Comparison of ENCODE assay signal across 9 mouse cellular contexts in the genomic region with DNA sequence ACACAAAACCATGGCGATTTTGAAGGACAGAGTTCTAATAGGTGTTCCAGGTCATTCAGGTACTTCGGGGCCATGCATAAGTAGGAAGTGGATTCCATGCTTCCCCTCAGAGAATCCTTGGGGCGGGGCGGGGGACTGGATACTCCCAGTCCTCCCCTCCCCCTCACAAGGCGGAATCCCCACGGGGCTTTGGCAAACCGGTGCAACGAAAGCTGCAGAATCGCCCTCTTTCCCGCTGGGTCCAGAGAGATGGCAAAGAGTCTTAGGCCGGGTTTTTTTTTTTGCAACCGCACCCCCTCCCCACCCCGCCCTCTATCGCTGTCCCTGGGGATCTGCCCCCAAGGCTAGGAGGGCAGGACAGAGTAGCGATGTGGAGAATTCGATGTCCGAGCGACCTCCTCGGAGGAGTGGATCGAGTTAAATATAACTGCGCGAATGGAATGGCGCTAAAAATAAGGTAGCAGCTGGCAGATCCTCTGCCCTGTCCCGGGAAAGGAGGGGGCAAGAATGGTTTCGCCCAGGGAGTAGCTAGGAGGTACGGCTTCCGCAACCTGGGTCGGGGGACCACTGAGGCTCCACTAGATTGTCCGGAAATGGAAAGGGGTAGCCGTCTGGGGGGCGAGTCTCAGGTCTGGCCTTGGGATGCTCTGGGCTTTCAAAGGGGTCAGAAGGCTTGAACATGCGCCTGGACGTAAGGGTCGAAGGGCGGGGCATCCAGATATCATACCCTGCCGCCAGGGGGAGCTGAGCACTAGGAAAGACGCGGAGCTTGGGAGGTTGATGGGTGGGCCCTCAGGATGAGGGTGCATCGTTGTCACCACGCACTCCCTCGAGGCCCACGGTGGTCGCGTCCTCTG. TPM values are rescaled to one million over a fixed set of nuclear protein-coding genes. Genes with fewer than 3 reads are reported as not detected.
A peak's percentile ranks its signal among the peaks of the same experiment; 100 is the strongest.
DNase-seq lines count a peak whose midpoint lies in the region; ATAC-seq and TF ChIP-seq lines count a peak whose summit lies in the region.
"Had no signal": no experiment of that assay in that cellular context is flagged by ENCODE, and none has a peak within 500 bp of the region (broad histone marks: within the 10 kb centered on the region; RNA-seq: fewer than 3 reads in every experiment).

No protein-coding gene starts in this region.

- TF ChIP-seq CTCF in gastrocnemius, adult 2 months (IDR thresholded peaks at IDR 0.05): peak; percentile 55
- TF ChIP-seq CTCF in ES-Bruce4 (IDR thresholded peaks at IDR 0.05; ENCODE audit: low read depth, low read length): peak; percentile 53

- H3K27me3 ChIP-seq in ES-Bruce4 (ENCODE audit: control insufficient read depth, insufficient read depth, low read length, poor library complexity, severe bottlenecking): peaks cover 20% of the 10 kb centered on the region
- H3K27me3 ChIP-seq in embryonic facial prominence, embryonic 14.5 days (replicated peaks; ENCODE audit: control insufficient read depth, insufficient read depth, low read length): peaks cover 85% of the 10 kb centered on the region
- peaks cover 79% of the 10 kb centered on the region for H3K27me3 ChIP-seq in intestine, embryonic 16.5 days (replicated peaks; ENCODE audit: control insufficient read depth, insufficient read depth, low read length)
- peaks cover 48% of the 10 kb centered on the region for H3K27me3 ChIP-seq in neural tube, embryonic 14.5 days (ENCODE audit: control insufficient read depth, insufficient read depth, low read length)

- peak overlapping the region; percentile 59 for H3K4me3 ChIP-seq in gastrocnemius, adult 2 months
- H3K4me3 ChIP-seq in ES-Bruce4 (ENCODE audit: low read depth, low read length): peak overlapping the region; percentile 61
- peak overlapping the region; percentile 23; the same call in 1 of the 2 replicates for H3K4me3 ChIP-seq in embryonic facial prominence, embryonic 14.5 days (ENCODE audit: low read depth, low read length)
- no peak overlapping the region for H3K4me3 ChIP-seq in intestine, embryonic 16.5 days (ENCODE audit: low read length)
- no peak overlapping the region for H3K4me3 ChIP-seq in neural tube, embryonic 14.5 days (ENCODE audit: low read depth, low read length)

- WGBS in embryonic facial prominence, embryonic 14.5 days: 2% methylated on average over 39 of the region's 44 CpGs
- 3% methylated on average over 44 of the region's 44 CpGs for WGBS in intestine, embryonic 16.5 days
- 3% methylated on average over 44 of the region's 44 CpGs for WGBS in neural tube, embryonic 14.5 days

- peak overlapping the region; percentile 57 for H3K9ac ChIP-seq in ES-Bruce4 (ENCODE audit: low read depth, poor library complexity, severe bottlenecking)
- no peak overlapping the region for H3K9ac ChIP-seq in embryonic facial prominence, embryonic 14.5 days (ENCODE audit: low read depth, low read length)
- no peak overlapping the region for H3K9ac ChIP-seq in intestine, embryonic 16.5 days (ENCODE audit: low read depth, low read length)
- H3K9ac ChIP-seq in neural tube, embryonic 14.5 days (replicated peaks; ENCODE audit: low read depth, low read length): no peak overlapping the region

- peak; percentile 57 for TF ChIP-seq EP300 in ES-Bruce4 (IDR thresholded peaks at IDR 0.05; ENCODE audit: insufficient read depth, low read depth, low read length)

- ATAC-seq in embryonic facial prominence, embryonic 14.5 days (ENCODE audit: low read depth): peak; percentile 28; the same call in 1 of the 2 replicates
- peak; percentile 46; the same call in 1 of the 2 replicates for ATAC-seq in intestine, embryonic 16.5 days
- ATAC-seq in neural tube, embryonic 14.5 days (ENCODE audit: low read depth): no peak
- ATAC-seq in frontal cortex, adult (ENCODE audit: low TSS enrichment): no peak

- TF ChIP-seq POLR2A in ES-Bruce4 (IDR thresholded peaks at IDR 0.05; ENCODE audit: insufficient read depth, low read length): no peak

- DNase-seq in gastrocnemius, adult 2 months: peak; percentile 42
- DNase-seq in gastrocnemius, postnatal 25 days: no peak
- no peak for DNase-seq in embryonic facial prominence, embryonic 14.5 days (ENCODE audit: low spot score)
- DNase-seq in MN1 (ENCODE audit: low spot score): no peak

- H3K4me1 ChIP-seq in ES-Bruce4 (ENCODE audit: control insufficient read depth, insufficient read depth, low read length): no peaks in the 10 kb centered on the region
- H3K4me1 ChIP-seq in embryonic facial prominence, embryonic 14.5 days (ENCODE audit: control insufficient read depth, insufficient read depth, low read length): no peaks in the 10 kb centered on the region
- peaks cover 10% of the 10 kb centered on the region; the same call in 1 of the 2 replicates for H3K4me1 ChIP-seq in intestine, embryonic 16.5 days (ENCODE audit: control insufficient read depth, insufficient read depth, low read length)
- H3K4me1 ChIP-seq in neural tube, embryonic 14.5 days (ENCODE audit: control insufficient read depth, insufficient read depth, low read length): no peaks in the 10 kb centered on the region

- peak overlapping the region; percentile 45; the same call in 1 of the 2 replicates for H3K4me2 ChIP-seq in embryonic facial prominence, embryonic 14.5 days (ENCODE audit: low read depth, low read length)
- no peak overlapping the region for H3K4me2 ChIP-seq in intestine, embryonic 16.5 days (ENCODE audit: low read depth, low read length)
- H3K4me2 ChIP-seq in neural tube, embryonic 14.5 days (ENCODE audit: low read depth, low read length): peak overlapping the region; percentile 36

- no peak overlapping the region for H3K27ac ChIP-seq in gastrocnemius, adult 2 months
- peak overlapping the region; percentile 52; the same call in 1 of the 2 replicates for H3K27ac ChIP-seq in ES-Bruce4 (ENCODE audit: insufficient read depth, low read length)
- H3K27ac ChIP-seq in embryonic facial prominence, embryonic 14.5 days (replicated peaks; ENCODE audit: low read depth, low read length): no peak overlapping the region
- no peak overlapping the region for H3K27ac ChIP-seq in intestine, embryonic 16.5 days (ENCODE audit: low read length)
- H3K27ac ChIP-seq in neural tube, embryonic 14.5 days (ENCODE audit: low read depth, low read length): no peak overlapping the region

- no peaks in the 10 kb centered on the region for H3K9me3 ChIP-seq in ES-Bruce4 (replicated peaks; ENCODE audit: control insufficient read depth, insufficient read depth, low read length, poor library complexity, severe bottlenecking)
- H3K9me3 ChIP-seq in embryonic facial prominence, embryonic 14.5 days (ENCODE audit: control insufficient read depth, low read length): no peaks in the 10 kb centered on the region
- no peaks in the 10 kb centered on the region for H3K9me3 ChIP-seq in intestine, embryonic 16.5 days (ENCODE audit: control insufficient read depth, low read length)
- no peaks in the 10 kb centered on the region for H3K9me3 ChIP-seq in neural tube, embryonic 14.5 days (ENCODE audit: control insufficient read depth, low read length)

- intact Hi-C loops in gastrocnemius, adult 2 months (cut with DNase I): no loop called here

- H3K36me3 ChIP-seq in ES-Bruce4 (ENCODE audit: control insufficient read depth, insufficient read depth, low read length, poor library complexity, severe bottlenecking): no peaks in the 10 kb centered on the region
- H3K36me3 ChIP-seq in embryonic facial prominence, embryonic 14.5 days (ENCODE audit: control insufficient read depth, insufficient read depth, low read length): no peaks in the 10 kb centered on the region
- no peaks in the 10 kb centered on the region for H3K36me3 ChIP-seq in intestine, embryonic 16.5 days (ENCODE audit: control insufficient read depth, insufficient read depth, low read length)
- no peaks in the 10 kb centered on the region for H3K36me3 ChIP-seq in neural tube, embryonic 14.5 days (ENCODE audit: control insufficient read depth, insufficient read depth, low read length)

RNA-seq across cellular contexts. Expression of a gene that starts 5.8 kb away (rescaled TPM):
- total RNA-seq in gastrocnemius, adult 2 months (2021): 1 to 10 TPM in 1 of 2 experiments, under 1 TPM in 1; 0.84 to 1.7 TPM
- total RNA-seq in gastrocnemius, postnatal 25 days (2021): 1 to 10 TPM; 1.4 to 2.0 TPM
- polyA plus RNA-seq in ES-Bruce4 (2011; ENCODE audit: insufficient read depth, insufficient read length, low read depth, missing spikeins): 1.3 and 2.4 TPM in 2 replicates
- 1.4 and 2.0 TPM in 2 replicates for polyA plus RNA-seq in embryonic facial prominence, embryonic 14.5 days (2014; fragmentation: Nextera tagmentation; extraction: Ambion mirVana)
- 0.40 and 0.50 TPM in 2 replicates for polyA plus RNA-seq in intestine, embryonic 16.5 days (2015; fragmentation: Nextera tagmentation; extraction: Ambion mirVana)
- 2.5 and 3.2 TPM in 2 replicates for polyA plus RNA-seq in neural tube, embryonic 14.5 days (2014; fragmentation: Nextera tagmentation; extraction: Ambion mirVana)
- total RNA-seq: MEL had no signal

Comparison
In these comparisons a context has a peak if more than half of its experiments do, and no peak if none do; other contexts are left out.
1. H3K4me3 ChIP-seq: peak in gastrocnemius, adult 2 months (single experiment), ES-Bruce4 (single experiment) and embryonic facial prominence, embryonic 14.5 days (single experiment); none in intestine, embryonic 16.5 days (single experiment) and neural tube, embryonic 14.5 days (single experiment).
2. ATAC-seq: peak in embryonic facial prominence, embryonic 14.5 days (single experiment) and intestine, embryonic 16.5 days (single experiment); none in neural tube, embryonic 14.5 days (single experiment) and frontal cortex, adult (single experiment).